Mouse (Mus musculus) ES-E14 (cell line): ENCODE measurements at regions not wholly inside any gene's neighbourhood (a gene's known extent, or its start where the extent isn't known, plus 50 kb on each side); places are given as distances from the start of the nearest gene placed in this dataset.

Source experiments
- DNase-seq: peaks from one replicate; pipeline ENCODE4 v3.0.0-alpha.2; 2013; ENCODE audit warnings: low read depth, low spot score
- H3K27ac ChIP-seq: 2 replicates; pipeline ENCODE4 v1.5.1; 2012; ENCODE audit warnings: low read depth, mild to moderate bottlenecking, low read length, moderate library complexity, mixed read lengths; ENCODE audit not compliant: poor library complexity, insufficient read depth, severe bottlenecking
- H3K36me3 ChIP-seq: 2 replicates; pipeline ENCODE4 v1.6.1; 2012; ENCODE audit warnings: mild to moderate bottlenecking, low read length, moderate library complexity, mixed read lengths; ENCODE audit not compliant: control insufficient read depth, poor library complexity, insufficient read depth, severe bottlenecking
- H3K4me1 ChIP-seq, 2 experiments: fragments of 150-350 bp in 1 of 2; sonication (generic) in 1 of 2; 2 replicates each; pipeline ENCODE4 v1.6.1; 2012; ENCODE audit warnings: low read length in 2 of 2, mild to moderate bottlenecking in 1 of 2, mixed read lengths in 1 of 2; ENCODE audit not compliant: control insufficient read depth in 2 of 2, insufficient read depth in 2 of 2, poor library complexity in 1 of 2
- H3K4me3 ChIP-seq, 2 experiments: fragments of 150-350 bp in 1 of 2; sonication (generic) in 1 of 2; 2 replicates each; pipeline ENCODE4 v1.5.1; 2012; ENCODE audit warnings: low read length in 2 of 2, low read depth in 1 of 2, mild to moderate bottlenecking in 1 of 2, mixed read lengths in 1 of 2; ENCODE audit not compliant: insufficient read depth in 1 of 2, poor library complexity in 1 of 2, severe bottlenecking in 1 of 2
- H3K9ac ChIP-seq: 2 replicates; pipeline ENCODE4 v1.6.1; 2012; ENCODE audit warnings: low read depth, mild to moderate bottlenecking, low read length, mixed read lengths; ENCODE audit not compliant: poor library complexity, insufficient read depth, severe bottlenecking
- H3K9me3 ChIP-seq: fragments of 150-350 bp; sonication (generic); 2 replicates; pipeline ENCODE4 v1.6.1; 2012; ENCODE audit warnings: low read depth, mild to moderate bottlenecking, low read length; ENCODE audit not compliant: control insufficient read depth, insufficient read depth
- CHD2 ChIP-seq: IDR thresholded peaks from 2 replicates; pipeline ENCODE4 v1.6.1; 2014; ENCODE audit warnings: mild to moderate bottlenecking, low read depth, low read length, inconsistent platforms
- HCFC1 ChIP-seq: IDR thresholded peaks from 2 replicates; pipeline ENCODE4 v1.6.1; 2012; ENCODE audit warnings: low read length, inconsistent platforms, borderline replicate concordance; ENCODE audit not compliant: insufficient read depth
- MAFK ChIP-seq: IDR thresholded peaks from 2 replicates; pipeline ENCODE4 v1.6.1; 2014; ENCODE audit warnings: mild to moderate bottlenecking, low read depth, low read length, inconsistent platforms; ENCODE audit not compliant: insufficient read depth
- ZC3H11A ChIP-seq: IDR thresholded peaks from 2 replicates; pipeline ENCODE4 v1.6.1; 2012; ENCODE audit warnings: low read depth, mild to moderate bottlenecking, inconsistent platforms, low read length, borderline replicate concordance
- ZNF384 ChIP-seq: IDR thresholded peaks from 2 replicates; pipeline ENCODE4 v1.6.1; 2012; ENCODE audit warnings: low read depth, low read length, inconsistent platforms
- in situ Hi-C, 2 experiments: fragments of 600-800 bp; cut with MboI; formaldehyde crosslinking; loops; one replicate each; pipeline ENCODE4 v1.15.1; 2025; ENCODE audit warnings: low sequenced_read_pairs in 2 of 2, inconsistent platforms in 1 of 2; ENCODE audit not compliant: unreplicated experiment in 2 of 2

GRCm38 (mm10) chr5:127016467-127017060 is 225.0 kb upstream of the Tmem132c start:
- TF ChIP-seq ZC3H11A (no peak), CHD2 (no peak), ZNF384 (no peak), MAFK (no peak), HCFC1 (no peak)
- in situ Hi-C loops, result no loop called here
- Histone ChIP-seq H3K9me3 (no peaks in the 10 kb centered on the region), H3K9ac (no peak overlapping the region), H3K4me3 (no peak overlapping the region), H3K36me3 (no peaks in the 10 kb centered on the region), H3K4me1 (no peaks in the 10 kb centered on the region), H3K27ac (no peak overlapping the region)
- no peak for DNase-seq

DNA sequence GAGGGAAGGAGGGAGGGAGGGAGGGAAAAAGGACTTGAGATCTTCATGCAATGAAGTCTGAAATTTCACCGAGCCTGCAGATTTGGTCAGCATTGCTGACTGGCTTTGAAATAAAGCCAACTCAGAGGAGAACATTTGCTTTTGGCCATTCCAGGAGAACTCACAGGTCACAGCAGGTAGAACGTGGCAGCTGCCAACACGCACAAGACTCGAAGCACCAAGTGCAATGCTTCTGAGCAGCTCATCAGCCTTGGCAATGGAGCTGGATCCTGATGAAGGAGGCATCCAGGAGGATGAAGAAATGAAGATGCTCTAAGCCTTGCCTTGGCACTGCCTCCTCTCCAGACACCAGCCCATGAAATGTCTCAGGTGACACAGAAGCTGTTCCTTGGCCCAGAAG is 223.6 kb upstream of the Tmem132c start:
- no peaks in the 10 kb centered on the region for H3K36me3 ChIP-seq
- no peaks in the 10 kb centered on the region for H3K9me3 ChIP-seq
- H3K4me3 ChIP-seq, result no peak overlapping the region
- no peak overlapping the region for H3K9ac ChIP-seq
- TF ChIP-seq CHD2 (no peak), MAFK (no peak), ZNF384 (no peak), HCFC1 (no peak), ZC3H11A (no peak)
- no peaks in the 10 kb centered on the region for H3K4me1 ChIP-seq
- in situ Hi-C loops, result no loop called here
- no peak for DNase-seq
- no peak overlapping the region for H3K27ac ChIP-seq

GRCm38 (mm10) chr5:127036472-127036871 is 205.1 kb upstream of the Tmem132c start:
- Histone ChIP-seq H3K27ac (no peak overlapping the region), H3K4me1 (no peaks in the 10 kb centered on the region), H3K9me3 (no peaks in the 10 kb centered on the region), H3K4me3 (no peak overlapping the region), H3K36me3 (no peaks in the 10 kb centered on the region), H3K9ac (no peak overlapping the region)
- in situ Hi-C loops, result no loop called here
- no peak for DNase-seq
- TF ChIP-seq ZC3H11A (no peak), CHD2 (no peak), HCFC1 (no peak), ZNF384 (no peak), MAFK (no peak)

GRCm38 (mm10) chr5:127057770-127058169 is 183.8 kb upstream of the Tmem132c start:
- Histone ChIP-seq H3K9me3 (no peaks in the 10 kb centered on the region), H3K4me1 (no peaks in the 10 kb centered on the region), H3K27ac (no peak overlapping the region), H3K36me3 (no peaks in the 10 kb centered on the region), H3K4me3 (no peak overlapping the region), H3K9ac (no peak overlapping the region)
- no peak for DNase-seq
- in situ Hi-C loops, result no loop called here
- TF ChIP-seq HCFC1, result no peak

- H3K9me3 ChIP-seq, result no peaks in the 10 kb centered on the region
- no peak overlapping the region for H3K27ac ChIP-seq
- no peak overlapping the region for H3K9ac ChIP-seq
- H3K4me1 ChIP-seq, result no peaks in the 10 kb centered on the region
- DNase-seq, result no peak
- no peak overlapping the region for H3K4me3 ChIP-seq
- in situ Hi-C loops, result no loop called here
- H3K36me3 ChIP-seq, result no peaks in the 10 kb centered on the region
- TF ChIP-seq MAFK (no peak), HCFC1 (no peak), CHD2 (no peak), ZC3H11A (no peak)
Observed at GRCm38 (mm10) chr5:127074327-127074726, 167.3 kb upstream of the Tmem132c start.
